Mouse (Mus musculus) liver, embryonic 16.5 days (tissue): ENCODE data around the gene Adgrl2. TPM values are rescaled to one million over a fixed set of nuclear protein-coding genes. Genes with fewer than 3 reads are reported as not detected.

Experiments
- ATAC-seq: fragments of 200-750 bp; cut with Nextera tagmentation; 2 replicates; pipeline ENCODE4 v1.8.0; 2017; ENCODE audit warnings: low read depth, mild to moderate bottlenecking, moderate number of reproducible peaks, moderate library complexity
- H3K27ac ChIP-seq: fragments of 300-500 bp; sonication (generic); 2 replicates; pipeline ENCODE4 v1.5.1; 2014; ENCODE audit warnings: mild to moderate bottlenecking, low read length
- H3K27me3 ChIP-seq: fragments of 300-500 bp; sonication (generic); 2 replicates; pipeline ENCODE4 v1.6.1; 2014; ENCODE audit warnings: low read depth, low read length, mixed read lengths; ENCODE audit not compliant: control insufficient read depth, insufficient read depth
- H3K36me3 ChIP-seq: fragments of 300-500 bp; sonication (generic); 2 replicates; pipeline ENCODE4 v1.6.1; 2014; ENCODE audit warnings: mild to moderate bottlenecking; ENCODE audit not compliant: control insufficient read depth, insufficient read depth
- H3K4me1 ChIP-seq: fragments of 300-500 bp; sonication (generic); 2 replicates; pipeline ENCODE4 v1.6.1; 2014; ENCODE audit warnings: low read depth, low read length, mixed read lengths; ENCODE audit not compliant: control insufficient read depth
- H3K4me2 ChIP-seq: fragments of 300-500 bp; sonication (generic); 2 replicates; pipeline ENCODE4 v1.6.1; 2014; ENCODE audit warnings: low read depth, low read length, mixed read lengths
- H3K4me3 ChIP-seq: fragments of 300-500 bp; sonication (generic); 2 replicates; pipeline ENCODE4 v1.5.1; 2014; ENCODE audit warnings: low read depth, mild to moderate bottlenecking, low read length
- H3K9ac ChIP-seq: fragments of 300-500 bp; sonication (generic); 2 replicates; pipeline ENCODE4 v1.6.1; 2014; ENCODE audit warnings: low read depth, low read length
- H3K9me3 ChIP-seq: fragments of 300-500 bp; sonication (generic); replicated peaks from 2 replicates; pipeline ENCODE4 v1.6.1; 2016; ENCODE audit warnings: low read length; ENCODE audit not compliant: control insufficient read depth
- WGBS: fragments of 180-500 bp; shearing (Covaris S2); extraction: QIAGEN DNeasy Blood & Tissue Kit; methylation state at CpG from one replicate; pipeline ENCODE4 v1.1.7; 2014; ENCODE audit not compliant: insufficient replicate concordance; 5-methylcytosine and 5-hydroxymethylcytosine counted together
- polyA plus RNA-seq: library from polyadenylated mRNA; unstranded; fragments of >200 nt; fragmentation: Nextera tagmentation; extraction: Ambion mirVana; gene quantifications from 2 replicates; pipeline ENCODE4 v1.2.1, GENCODE M21; 2015

Adgrl2 gene
- polyA plus RNA-seq, 1 experiment from 2014 or later = 4.2 TPM

GRCm38 (mm10) chr3:148842533-148842932 lies 147.8 kb downstream of the Adgrl2 start:
- Histone ChIP-seq H3K4me2 (no peak overlapping the region), H3K27ac (no peak overlapping the region), H3K4me1 (no peaks in the 10 kb centered on the region), H3K9ac (no peak overlapping the region), H3K9me3 (no peaks in the 10 kb centered on the region), H3K36me3 (peaks cover 3% of the 10 kb centered on the region), H3K27me3 (no peaks in the 10 kb centered on the region), H3K4me3 (no peak overlapping the region)
- WGBS = 76% methylated on average over 7 of the region's 7 CpGs
- ATAC-seq = no peak

GRCm38 (mm10) chr3:148838835-148839296 lies 151.5 kb downstream of the Adgrl2 start:
- no peak for ATAC-seq
- H3K9ac ChIP-seq = no peak overlapping the region
- H3K4me3 ChIP-seq = no peak overlapping the region
- no peak overlapping the region for H3K4me2 ChIP-seq
- H3K27me3 ChIP-seq = no peaks in the 10 kb centered on the region
- H3K9me3 ChIP-seq = no peaks in the 10 kb centered on the region
- H3K27ac ChIP-seq = no peak overlapping the region
- 80% methylated on average over 13 of the region's 13 CpGs for WGBS
- H3K36me3 ChIP-seq = peaks cover 3% of the 10 kb centered on the region
- H3K4me1 ChIP-seq = no peaks in the 10 kb centered on the region

DNA sequence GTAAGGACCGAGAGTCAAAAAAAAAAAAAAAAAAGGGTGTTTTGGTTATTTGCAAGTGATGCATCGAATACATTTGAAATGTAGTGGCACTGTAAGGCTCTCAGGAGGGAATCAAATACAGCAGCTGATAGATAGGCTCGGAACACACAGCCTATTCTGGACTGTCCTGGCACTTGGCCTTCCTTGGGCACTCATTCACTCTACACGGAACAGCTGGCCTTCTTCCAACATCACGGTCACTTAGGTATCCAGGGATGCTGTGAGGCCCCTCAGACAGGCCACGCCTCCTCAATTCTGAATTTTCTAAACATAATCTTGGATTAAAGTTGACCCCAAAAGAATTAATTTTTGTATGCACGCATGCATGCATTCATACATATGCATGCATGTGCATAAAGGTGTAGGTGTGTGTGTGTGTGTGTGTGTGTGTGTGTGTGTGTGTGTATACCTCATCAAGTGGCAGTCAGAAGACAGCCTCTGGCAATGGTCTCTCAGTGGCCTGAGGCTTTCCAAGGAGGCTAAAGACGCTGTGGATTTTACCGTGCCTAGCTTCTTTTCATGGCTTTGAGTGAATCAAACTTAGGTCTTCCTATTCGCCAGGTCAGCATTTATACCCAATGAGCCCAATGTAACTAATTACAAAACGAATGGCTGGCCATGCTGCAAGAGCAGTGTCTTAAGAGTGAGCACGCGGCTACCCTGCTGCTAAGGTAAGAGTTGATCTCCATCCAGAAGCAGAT lies 152.1 kb downstream of the Adgrl2 start:
- Histone ChIP-seq H3K27ac (no peak overlapping the region), H3K27me3 (no peaks in the 10 kb centered on the region), H3K9ac (no peak overlapping the region), H3K4me3 (no peak overlapping the region), H3K4me1 (no peaks in the 10 kb centered on the region), H3K36me3 (peaks cover 3% of the 10 kb centered on the region), H3K4me2 (no peak overlapping the region), H3K9me3 (no peaks in the 10 kb centered on the region)
- WGBS = 76% methylated on average over 13 of the region's 13 CpGs
- ATAC-seq = no peak

- peaks cover 3% of the 10 kb centered on the region for H3K36me3 ChIP-seq
- no peaks in the 10 kb centered on the region for H3K27me3 ChIP-seq
- no peak overlapping the region for H3K4me2 ChIP-seq
- no peak overlapping the region for H3K9ac ChIP-seq
- no peaks in the 10 kb centered on the region for H3K9me3 ChIP-seq
- no peak overlapping the region for H3K27ac ChIP-seq
- WGBS = 78% methylated on average over 12 of the region's 12 CpGs
- ATAC-seq = no peak
- H3K4me3 ChIP-seq = no peak overlapping the region
- H3K4me1 ChIP-seq = no peaks in the 10 kb centered on the region
Measured at GRCm38 (mm10) chr3:148835136-148835535, 155.2 kb downstream of the Adgrl2 start.

- WGBS = 78% methylated on average over 20 of the region's 20 CpGs
- ATAC-seq = no peak
- Histone ChIP-seq H3K4me2 (no peak overlapping the region), H3K27ac (no peak overlapping the region), H3K27me3 (no peaks in the 10 kb centered on the region), H3K4me3 (no peak overlapping the region), H3K9ac (no peak overlapping the region), H3K9me3 (no peaks in the 10 kb centered on the region), H3K36me3 (no peaks in the 10 kb centered on the region; the same call in 1 of the 2 replicates), H3K4me1 (no peaks in the 10 kb centered on the region)
Measured at GRCm38 (mm10) chr3:148833070-148833769, 157.1 kb downstream of the Adgrl2 start.

GRCm38 (mm10) chr3:148832001-148832400 lies 158.4 kb downstream of the Adgrl2 start:
- Histone ChIP-seq H3K4me3 (no peak overlapping the region), H3K27ac (no peak overlapping the region), H3K9me3 (no peaks in the 10 kb centered on the region), H3K9ac (no peak overlapping the region), H3K4me2 (no peak overlapping the region), H3K27me3 (no peaks in the 10 kb centered on the region), H3K4me1 (no peaks in the 10 kb centered on the region), H3K36me3 (no peaks in the 10 kb centered on the region)
- no peak for ATAC-seq
- WGBS = 65% methylated on average over 4 of the region's 4 CpGs

DNA sequence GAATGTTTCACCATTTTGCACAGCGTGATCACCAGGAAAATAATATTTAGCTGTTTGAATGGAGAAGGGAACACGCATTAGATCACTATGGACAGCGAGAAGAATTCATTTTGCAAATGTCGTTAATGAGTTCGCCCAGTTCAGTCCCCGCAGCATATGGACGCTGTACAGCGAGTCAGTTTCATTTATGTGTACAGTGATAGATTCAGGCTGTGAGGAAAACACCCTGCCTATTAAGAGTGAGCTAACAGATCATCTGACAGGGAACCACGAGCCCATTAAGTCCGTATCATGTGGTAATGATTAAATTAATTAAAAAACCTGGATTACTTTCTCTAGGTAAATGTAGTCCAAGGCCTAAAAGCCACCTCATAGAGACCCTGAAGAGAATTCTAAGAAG lies 161.8 kb downstream of the Adgrl2 start:
- no peak overlapping the region for H3K4me3 ChIP-seq
- WGBS = 77% methylated on average over 10 of the region's 10 CpGs

DNA sequence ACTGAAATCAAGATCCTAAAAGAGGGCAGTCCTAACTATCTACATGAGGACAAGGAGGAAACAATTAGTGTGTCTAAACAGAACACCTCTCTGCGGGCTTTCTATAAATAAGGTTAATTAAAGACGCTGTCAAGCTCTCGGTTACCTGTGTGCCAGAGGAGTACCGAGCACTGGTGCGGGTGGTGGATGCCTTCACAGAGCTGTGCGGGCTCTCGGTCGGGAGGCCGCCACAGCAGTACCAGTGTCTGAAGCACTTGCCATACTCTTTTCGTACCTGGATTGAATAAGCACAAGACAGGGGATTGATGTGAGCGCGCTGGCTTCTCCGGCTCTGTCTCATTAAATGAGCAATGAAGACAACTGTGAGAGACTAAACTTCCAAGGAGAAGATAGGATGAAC lies 166.8 kb downstream of the Adgrl2 start:
- no peak overlapping the region for H3K4me3 ChIP-seq
- no peaks in the 10 kb centered on the region for H3K36me3 ChIP-seq
- H3K4me1 ChIP-seq = no peaks in the 10 kb centered on the region
- H3K27me3 ChIP-seq = no peaks in the 10 kb centered on the region
- H3K9ac ChIP-seq = no peak overlapping the region
- H3K27ac ChIP-seq = no peak overlapping the region
- H3K4me2 ChIP-seq = no peak overlapping the region
- no peaks in the 10 kb centered on the region for H3K9me3 ChIP-seq
- no peak for ATAC-seq
- 85% methylated on average over 13 of the region's 13 CpGs for WGBS

More for the DNA sequence above, 161.8 kb downstream of the Adgrl2 start:
- H3K4me1 ChIP-seq = no peaks in the 10 kb centered on the region
- H3K9me3 ChIP-seq = no peaks in the 10 kb centered on the region
- H3K27me3 ChIP-seq = no peaks in the 10 kb centered on the region
- no peak overlapping the region for H3K4me2 ChIP-seq
- H3K36me3 ChIP-seq = no peaks in the 10 kb centered on the region
- no peak overlapping the region for H3K27ac ChIP-seq
- no peak overlapping the region for H3K9ac ChIP-seq
- no peak for ATAC-seq

- H3K4me2 ChIP-seq = no peak overlapping the region
- no peaks in the 10 kb centered on the region for H3K9me3 ChIP-seq
- H3K4me3 ChIP-seq = no peak overlapping the region
- WGBS = 63% methylated on average over 6 of the region's 6 CpGs
- no peaks in the 10 kb centered on the region for H3K4me1 ChIP-seq
- no peaks in the 10 kb centered on the region for H3K27me3 ChIP-seq
- H3K9ac ChIP-seq = no peak overlapping the region
- peaks cover 7% of the 10 kb centered on the region; the same call in 1 of the 2 replicates for H3K36me3 ChIP-seq
- no peak for ATAC-seq
- no peak overlapping the region for H3K27ac ChIP-seq
Measured at GRCm38 (mm10) chr3:148821632-148822031, 168.7 kb downstream of the Adgrl2 start.
